Mouse (Mus musculus): Measurements from ENCODE around the gene Arpc2. TPM values are rescaled to one million over a fixed set of nuclear protein-coding genes. Genes with fewer than 3 reads are reported as not detected.
A peak's percentile ranks its signal among the peaks of the same experiment; 100 is the strongest.

Gene Arpc2
- polyA plus RNA-seq, 1 experiment from 2014 or later = 436 TPM

GRCm38 (mm10) chr1:74297269-74297668 is 61.4 kb downstream of the Arpc2 start:
- peak overlapping the region; percentile 96 for H3K27ac ChIP-seq (ENCODE audit: low read depth)
- H3K36me3 ChIP-seq (ENCODE audit: control insufficient read depth, insufficient read depth, low read length) = peaks cover 22% of the 10 kb centered on the region
- WGBS = 45% methylated on average over 3 of the region's 3 CpGs
- peak overlapping the region; percentile 48; the same call in 1 of the 2 replicates for H3K4me2 ChIP-seq (ENCODE audit: low read length)
- DNase-seq (ENCODE audit: low spot score) = no peak
- no peak overlapping the region for H3K4me3 ChIP-seq (ENCODE audit: low read depth, low read length)
- no peak overlapping the region for H3K9ac ChIP-seq (ENCODE audit: low read length)
- H3K9me3 ChIP-seq (ENCODE audit: control insufficient read depth, low read length) = no peaks in the 10 kb centered on the region
- peaks cover 65% of the 10 kb centered on the region for H3K4me1 ChIP-seq (replicated peaks; ENCODE audit: control insufficient read depth, insufficient read depth, low read length)
- ATAC-seq (replicated peaks; ENCODE audit: low FRiP score, low TSS enrichment, low read depth) = no peak
- no peaks in the 10 kb centered on the region for H3K27me3 ChIP-seq (replicated peaks; ENCODE audit: control insufficient read depth, insufficient read depth, low read length)

- H3K9ac ChIP-seq (ENCODE audit: low read length) = no peak overlapping the region
- no peak overlapping the region for H3K4me2 ChIP-seq (ENCODE audit: low read length)
- H3K9me3 ChIP-seq (ENCODE audit: control insufficient read depth, low read length) = no peaks in the 10 kb centered on the region
- no peak overlapping the region for H3K4me3 ChIP-seq (ENCODE audit: low read depth, low read length)
- DNase-seq (ENCODE audit: low spot score) (no peak), ATAC-seq (replicated peaks; ENCODE audit: low FRiP score, low TSS enrichment, low read depth) (no peak)
- 82% methylated on average over 5 of the region's 5 CpGs for WGBS
- H3K4me1 ChIP-seq (replicated peaks; ENCODE audit: control insufficient read depth, insufficient read depth, low read length) = peaks cover 70% of the 10 kb centered on the region
- 0 out of 2 replicates have a peak overlapping the region, but pooled peaks have one; percentile 23 for H3K27ac ChIP-seq (ENCODE audit: low read depth)
- H3K36me3 ChIP-seq (ENCODE audit: control insufficient read depth, insufficient read depth, low read length) = peaks cover 12% of the 10 kb centered on the region
- no peaks in the 10 kb centered on the region for H3K27me3 ChIP-seq (replicated peaks; ENCODE audit: control insufficient read depth, insufficient read depth, low read length)
These were observed 62.4 kb downstream of the Arpc2 start for GRCm38 (mm10) chr1:74298157-74298750.

- no peaks in the 10 kb centered on the region for H3K9me3 ChIP-seq (ENCODE audit: control insufficient read depth, low read length)
- no peaks in the 10 kb centered on the region for H3K27me3 ChIP-seq (replicated peaks; ENCODE audit: control insufficient read depth, insufficient read depth, low read length)
- H3K4me3 ChIP-seq (ENCODE audit: low read depth, low read length) = no peak overlapping the region
- H3K27ac ChIP-seq (ENCODE audit: low read depth) = no peak overlapping the region
- 0 out of 2 replicates have a peak, but pooled peaks cover 5% of the 10 kb centered on the region for H3K36me3 ChIP-seq (ENCODE audit: control insufficient read depth, insufficient read depth, low read length)
- no peak for ATAC-seq (replicated peaks; ENCODE audit: low FRiP score, low TSS enrichment, low read depth)
- no peak overlapping the region for H3K4me2 ChIP-seq (ENCODE audit: low read length)
- H3K9ac ChIP-seq (ENCODE audit: low read length) = no peak overlapping the region
- no peak for DNase-seq (ENCODE audit: low spot score)
- H3K4me1 ChIP-seq (replicated peaks; ENCODE audit: control insufficient read depth, insufficient read depth, low read length) = peaks cover 62% of the 10 kb centered on the region
- 71% methylated on average over 5 of the region's 5 CpGs for WGBS
These were observed 63.1 kb downstream of the Arpc2 start for GRCm38 (mm10) chr1:74298996-74299395.

GRCm38 (mm10) chr1:74300347-74301110 is 64.6 kb downstream of the Arpc2 start:
- DNase-seq (ENCODE audit: low spot score) (no peak), ATAC-seq (replicated peaks; ENCODE audit: low FRiP score, low TSS enrichment, low read depth) (no peak)
- no peak overlapping the region for H3K9ac ChIP-seq (ENCODE audit: low read length)
- no peaks in the 10 kb centered on the region for H3K27me3 ChIP-seq (replicated peaks; ENCODE audit: control insufficient read depth, insufficient read depth, low read length)
- peaks cover 53% of the 10 kb centered on the region for H3K4me1 ChIP-seq (replicated peaks; ENCODE audit: control insufficient read depth, insufficient read depth, low read length)
- no peak overlapping the region for H3K27ac ChIP-seq (ENCODE audit: low read depth)
- H3K36me3 ChIP-seq (ENCODE audit: control insufficient read depth, insufficient read depth, low read length) = no peaks in the 10 kb centered on the region
- no peak overlapping the region for H3K4me2 ChIP-seq (ENCODE audit: low read length)
- whole genome bisulfite sequencing = 74% methylated on average over 6 of the region's 6 CpGs
- no peaks in the 10 kb centered on the region for H3K9me3 ChIP-seq (ENCODE audit: control insufficient read depth, low read length)
- no peak overlapping the region for H3K4me3 ChIP-seq (ENCODE audit: low read depth, low read length)

- Histone ChIP-seq H3K9me3 (ENCODE audit: control insufficient read depth, low read length) (no peaks in the 10 kb centered on the region), H3K27me3 (replicated peaks; ENCODE audit: control insufficient read depth, insufficient read depth, low read length) (no peaks in the 10 kb centered on the region), H3K4me3 (ENCODE audit: low read depth, low read length) (no peak overlapping the region), H3K4me2 (ENCODE audit: low read length) (peak overlapping the region; percentile 66; the same call in 1 of the 2 replicates), H3K36me3 (ENCODE audit: control insufficient read depth, insufficient read depth, low read length) (no peaks in the 10 kb centered on the region), H3K27ac (ENCODE audit: low read depth) (no peak overlapping the region), H3K9ac (ENCODE audit: low read length) (no peak overlapping the region), H3K4me1 (replicated peaks; ENCODE audit: control insufficient read depth, insufficient read depth, low read length) (peaks cover 36% of the 10 kb centered on the region)
- ATAC-seq (replicated peaks; ENCODE audit: low FRiP score, low TSS enrichment, low read depth) (no peak), DNase-seq (ENCODE audit: low spot score) (no peak)
- 81% methylated on average over 7 of the region's 7 CpGs for WGBS
These were observed 66.3 kb downstream of the Arpc2 start for GRCm38 (mm10) chr1:74302229-74302628.

- Histone ChIP-seq H3K36me3 (ENCODE audit: control insufficient read depth, insufficient read depth, low read length) (no peaks in the 10 kb centered on the region), H3K4me3 (ENCODE audit: low read depth, low read length) (peak overlapping the region; percentile 79; the same call in 1 of the 2 replicates), H3K27ac (ENCODE audit: low read depth) (no peak overlapping the region), H3K27me3 (replicated peaks; ENCODE audit: control insufficient read depth, insufficient read depth, low read length) (no peaks in the 10 kb centered on the region), H3K9me3 (ENCODE audit: control insufficient read depth, low read length) (no peaks in the 10 kb centered on the region), H3K4me1 (replicated peaks; ENCODE audit: control insufficient read depth, insufficient read depth, low read length) (peaks cover 30% of the 10 kb centered on the region), H3K9ac (ENCODE audit: low read length) (peak overlapping the region; percentile 62; the same call in 1 of the 2 replicates), H3K4me2 (ENCODE audit: low read length) (peak overlapping the region; percentile 66)
- WGBS = 74% methylated on average over 2 of the region's 2 CpGs
- DNase-seq (ENCODE audit: low spot score) = no peak
- no peak for ATAC-seq (replicated peaks; ENCODE audit: low FRiP score, low TSS enrichment, low read depth)
These were observed 67.0 kb downstream of the Arpc2 start for GRCm38 (mm10) chr1:74302835-74303234.

- peak overlapping the region; percentile 87 for H3K27ac ChIP-seq (ENCODE audit: low read depth)
- DNase-seq (ENCODE audit: low spot score) (peak; percentile 91), ATAC-seq (replicated peaks; ENCODE audit: low FRiP score, low TSS enrichment, low read depth) (peak; percentile 77)
- no peaks in the 10 kb centered on the region for H3K36me3 ChIP-seq (ENCODE audit: control insufficient read depth, insufficient read depth, low read length)
- WGBS = under 1% methylated on average over 52 of the region's 56 CpGs
- H3K27me3 ChIP-seq (replicated peaks; ENCODE audit: control insufficient read depth, insufficient read depth, low read length) = no peaks in the 10 kb centered on the region
- no peaks in the 10 kb centered on the region for H3K9me3 ChIP-seq (ENCODE audit: control insufficient read depth, low read length)
- H3K4me3 ChIP-seq (ENCODE audit: low read depth, low read length) = peak overlapping the region; percentile 79
- peak overlapping the region; percentile 62 for H3K9ac ChIP-seq (ENCODE audit: low read length)
- H3K4me1 ChIP-seq (replicated peaks; ENCODE audit: control insufficient read depth, insufficient read depth, low read length) = peaks cover 21% of the 10 kb centered on the region
- peak overlapping the region; percentile 66 for H3K4me2 ChIP-seq (ENCODE audit: low read length)
These were observed 67.8 kb downstream of the Arpc2 start for GRCm38 (mm10) chr1:74303509-74304338.

GRCm38 (mm10) chr1:74304339-74304790 is 68.5 kb downstream of the Arpc2 start:
- Histone ChIP-seq H3K9ac (ENCODE audit: low read length) (peak overlapping the region; percentile 62), H3K27me3 (replicated peaks; ENCODE audit: control insufficient read depth, insufficient read depth, low read length) (no peaks in the 10 kb centered on the region), H3K27ac (ENCODE audit: low read depth) (peak overlapping the region; percentile 87), H3K4me3 (ENCODE audit: low read depth, low read length) (peak overlapping the region; percentile 79), H3K4me2 (ENCODE audit: low read length) (peak overlapping the region; percentile 66), H3K4me1 (replicated peaks; ENCODE audit: control insufficient read depth, insufficient read depth, low read length) (peaks cover 15% of the 10 kb centered on the region), H3K36me3 (ENCODE audit: control insufficient read depth, insufficient read depth, low read length) (no peaks in the 10 kb centered on the region), H3K9me3 (ENCODE audit: control insufficient read depth, low read length) (no peaks in the 10 kb centered on the region)
- DNase-seq (ENCODE audit: low spot score) (no peak), ATAC-seq (replicated peaks; ENCODE audit: low FRiP score, low TSS enrichment, low read depth) (0 out of 2 replicates have a peak, but pooled peaks have one; percentile 0)
- WGBS = 7% methylated on average over 12 of the region's 12 CpGs

Measured in intestine, embryonic 14.5 days (tissue).